Mouse (Mus musculus) neutrophil, adult 5-6 weeks (primary cell): ENCODE measurements around the gene Galntl6. TPM values are rescaled to one million over a fixed set of nuclear protein-coding genes. Genes with fewer than 3 reads are reported as not detected.

ENCODE experiments used
- ATAC-seq: fragments of 151-379, 151-347 bp; 2 replicates; pipeline ENCODE4 v1.8.0; 2017; ENCODE audit warnings: mild to moderate bottlenecking, moderate TSS enrichment; ENCODE audit not compliant: insufficient number of reproducible peaks, poor library complexity, low FRiP score, severe bottlenecking; ENCODE audit errors: extremely low read depth
- total RNA-seq: library from RNA; stranded (forward); fragments of 200-1000 nt; gene quantifications from 2 replicates; pipeline ENCODE4 v1.2.3, GENCODE M21; 2017

Gene Galntl6
- total RNA-seq, 1 experiment from 2014 or later = not detected

DNA sequence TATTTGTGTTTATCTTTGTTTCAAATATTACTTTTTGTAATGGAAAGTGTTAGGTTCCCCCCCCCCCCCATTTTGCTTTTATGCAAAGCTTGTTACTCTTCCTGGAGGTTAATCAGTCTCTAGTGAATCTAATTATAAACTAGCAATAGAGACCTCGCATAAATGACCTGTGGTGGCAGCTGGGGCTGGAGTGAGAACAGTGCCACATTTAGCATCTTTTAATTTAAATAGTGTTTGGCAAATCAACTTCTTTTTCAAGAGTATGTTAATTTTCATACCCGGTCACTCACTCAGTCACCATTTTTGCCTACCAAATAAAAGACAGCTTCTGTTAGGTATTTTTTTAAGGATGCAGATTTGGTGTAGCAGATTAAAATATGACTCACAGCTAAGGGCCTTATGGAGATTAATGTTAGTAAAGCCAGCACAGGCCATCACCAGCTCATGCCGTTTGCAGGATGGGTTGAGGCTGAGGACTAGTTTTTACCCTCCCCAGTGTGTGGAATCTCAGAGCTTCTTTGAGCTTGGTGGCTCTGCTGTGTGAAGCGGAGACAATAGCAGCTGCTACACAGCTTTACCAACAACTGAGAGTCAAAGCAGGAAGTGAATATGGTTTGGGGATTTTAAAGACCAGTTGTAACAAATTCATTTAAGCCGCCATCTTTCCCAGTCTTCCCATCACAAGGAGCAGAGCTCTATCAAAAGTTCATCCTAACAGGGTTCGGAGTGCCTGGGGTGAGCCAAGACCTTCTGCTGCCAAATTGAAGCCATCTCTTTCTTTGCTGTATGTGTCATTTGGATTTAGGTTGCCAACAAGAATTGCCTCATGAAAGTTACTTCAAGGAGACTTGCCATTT lies 990.0 kb downstream of the Galntl6 start:
- no peak for ATAC-seq

GRCm38 (mm10) chr8:57920326-57920903 lies 992.0 kb downstream of the Galntl6 start:
- no peak for ATAC-seq

DNA sequence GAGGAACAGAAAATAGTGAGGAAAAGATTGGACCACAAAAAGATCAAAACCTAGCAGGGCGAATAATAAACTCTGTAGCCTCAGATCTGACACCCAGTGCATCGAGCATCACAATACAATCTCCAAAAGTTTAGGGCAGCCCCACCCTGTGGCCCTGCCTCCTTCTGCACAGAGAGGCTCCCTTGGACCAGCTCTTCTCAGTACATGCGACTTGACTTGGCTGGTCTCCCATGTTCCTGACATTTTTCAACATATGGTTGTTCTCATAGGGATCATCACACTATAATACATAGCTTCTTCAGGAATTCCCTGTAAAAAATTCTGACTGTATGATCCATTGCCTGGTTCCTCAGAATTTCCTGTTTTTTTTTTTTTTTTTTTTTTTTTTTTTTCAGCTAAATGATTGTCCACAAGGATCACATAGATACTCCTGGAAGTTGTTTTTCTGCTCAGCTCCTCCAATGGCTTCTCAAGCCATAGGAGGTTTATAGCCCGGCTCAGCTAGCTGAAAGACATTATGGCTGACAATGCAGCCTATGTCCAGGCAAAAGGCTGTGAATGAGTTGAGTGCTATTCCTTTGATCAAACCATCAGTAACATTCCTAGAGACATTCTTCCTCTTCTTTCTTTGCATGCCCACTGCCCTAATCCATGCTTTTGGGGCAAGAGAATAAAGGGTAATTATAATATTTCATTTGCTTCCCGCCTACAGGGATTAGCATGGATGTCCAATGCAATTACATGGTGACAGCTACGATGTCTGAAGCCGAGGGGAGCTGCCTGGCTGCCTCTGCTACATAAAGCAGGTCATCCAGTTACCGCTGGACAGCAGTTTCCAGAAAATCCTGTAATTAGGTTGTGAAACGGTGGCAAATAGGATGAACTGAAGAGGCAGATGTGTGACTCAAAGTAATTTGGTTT lies 993.5 kb downstream of the Galntl6 start:
- no peak for ATAC-seq

- no peak for ATAC-seq
These were observed 1019.1 kb downstream of the Galntl6 start for GRCm38 (mm10) chr8:57893360-57893759.

DNA sequence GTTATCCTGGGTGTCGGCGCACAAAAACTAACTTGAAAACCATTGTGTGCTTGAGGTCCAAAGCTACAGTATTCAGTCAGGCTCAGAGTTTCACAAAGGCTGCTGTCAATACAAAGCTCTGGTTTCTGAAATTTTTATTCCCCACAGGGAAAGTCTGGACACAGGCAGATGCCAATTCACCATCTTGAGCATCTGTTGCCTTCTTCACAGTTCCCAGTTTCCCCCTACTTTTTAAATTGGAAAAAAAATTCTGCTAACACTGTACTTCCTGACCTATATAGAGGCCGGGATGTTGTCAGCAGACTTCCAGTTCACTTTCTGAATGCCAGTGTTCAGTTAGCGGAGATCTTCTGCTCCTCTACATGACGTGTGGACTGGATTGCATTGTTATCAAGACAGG lies 1020.3 kb downstream of the Galntl6 start:
- no peak for ATAC-seq

DNA sequence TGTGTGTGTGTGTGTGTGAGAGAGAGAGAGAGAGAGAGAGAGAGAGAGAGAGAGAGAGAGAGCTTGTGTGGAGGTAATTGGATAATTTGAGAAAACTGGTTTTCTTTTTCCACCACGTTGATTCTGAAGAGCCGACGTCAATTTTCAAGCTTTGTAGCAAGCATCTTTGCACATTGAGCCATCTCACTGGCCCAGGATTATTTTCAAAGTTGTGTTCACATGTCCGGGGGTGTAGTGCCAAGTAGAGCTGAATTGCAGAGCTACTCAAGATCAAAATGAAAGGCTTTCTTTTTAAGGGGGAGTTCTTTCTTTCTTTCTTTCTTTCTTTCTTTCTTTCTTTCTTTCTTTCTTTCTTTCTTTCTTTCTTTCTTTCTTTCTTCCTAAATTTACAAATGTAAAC lies 1022.3 kb downstream of the Galntl6 start:
- no peak for ATAC-seq

GRCm38 (mm10) chr8:57888831-57889230 lies 1023.6 kb downstream of the Galntl6 start:
- ATAC-seq = no peak

- no peak for ATAC-seq
These were observed 1033.0 kb downstream of the Galntl6 start for GRCm38 (mm10) chr8:57879452-57879851.

DNA sequence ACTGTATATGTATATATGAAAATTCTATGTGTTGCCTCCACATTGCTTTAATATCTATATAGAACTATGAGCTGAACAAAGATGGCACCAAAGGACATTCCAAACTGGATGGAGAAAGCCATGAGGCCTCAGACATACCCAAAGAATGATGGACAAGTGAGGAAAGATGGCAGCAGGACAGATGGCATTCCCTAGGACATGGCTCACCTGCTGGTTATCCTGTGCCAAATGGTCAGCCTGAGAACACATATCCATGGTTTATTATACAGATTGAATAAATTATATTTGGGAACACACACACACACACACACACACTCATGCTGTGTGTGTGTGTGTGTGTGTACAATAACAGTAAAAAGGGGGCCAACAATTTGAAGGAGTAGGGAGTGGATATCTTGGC lies 1063.4 kb downstream of the Galntl6 start:
- ATAC-seq = no peak

GRCm38 (mm10) chr8:57843461-57843860 lies 1069.0 kb downstream of the Galntl6 start:
- no peak for ATAC-seq

GRCm38 (mm10) chr8:57842462-57843391 lies 1069.7 kb downstream of the Galntl6 start:
- ATAC-seq = no peak

DNA sequence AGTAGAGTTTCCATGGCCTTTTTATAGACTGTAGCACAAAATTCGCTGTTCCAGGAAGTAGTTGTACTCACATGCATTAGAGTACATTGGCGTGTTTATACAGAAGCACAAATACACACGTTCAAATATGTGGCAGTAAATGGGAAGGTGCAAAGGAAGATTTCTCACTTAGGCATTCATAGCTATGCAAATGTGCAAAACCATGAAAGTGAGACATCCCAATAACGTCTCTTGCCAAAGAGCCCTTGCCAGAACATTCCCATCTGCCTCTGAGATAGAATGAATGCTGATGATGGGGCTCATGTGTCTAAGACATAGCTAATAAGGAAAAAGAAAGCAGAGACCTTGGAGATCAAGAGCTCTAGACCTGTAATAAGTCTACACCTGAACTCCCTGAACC lies 1071.0 kb downstream of the Galntl6 start:
- no peak for ATAC-seq

GRCm38 (mm10) chr8:57837384-57837783 lies 1075.1 kb downstream of the Galntl6 start:
- ATAC-seq = no peak

- ATAC-seq = no peak
These were observed 1075.5 kb downstream of the Galntl6 start for GRCm38 (mm10) chr8:57836981-57837380.

DNA sequence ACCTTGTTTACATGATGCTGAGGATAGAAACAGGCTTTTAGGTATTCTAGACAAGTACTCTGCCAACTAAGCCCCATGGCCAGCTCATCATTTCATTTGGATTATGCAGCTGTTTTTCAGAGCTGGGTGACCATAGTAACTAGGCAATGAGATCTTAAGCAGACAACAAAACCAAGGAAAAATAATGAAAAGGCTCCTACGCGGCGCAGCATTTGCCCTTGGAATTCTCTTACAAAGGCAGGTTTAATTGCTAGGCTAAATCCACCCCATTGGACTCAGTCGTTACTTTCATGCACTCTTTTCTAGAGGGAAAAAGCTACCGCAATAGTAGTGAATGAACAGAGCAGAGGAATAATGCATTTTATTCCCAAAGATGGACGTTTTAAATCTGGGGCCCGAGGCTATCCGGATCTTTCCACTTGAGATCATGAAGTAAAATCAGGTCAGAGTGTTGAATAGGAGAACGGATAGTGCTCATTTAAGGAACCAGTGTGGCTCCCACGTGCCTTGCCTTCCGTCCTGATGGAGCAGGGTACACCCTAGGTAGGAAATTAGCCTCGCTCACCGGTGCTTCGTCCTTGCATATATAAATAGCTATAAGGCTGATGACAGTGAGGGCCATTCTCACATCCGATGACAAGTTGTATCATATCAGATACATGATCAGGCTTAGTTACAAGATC lies 1076.1 kb downstream of the Galntl6 start:
- no peak for ATAC-seq

GRCm38 (mm10) chr8:57823151-57823550 lies 1089.3 kb downstream of the Galntl6 start:
- ATAC-seq = no peak

GRCm38 (mm10) chr8:57816034-57816433 lies 1096.4 kb downstream of the Galntl6 start:
- ATAC-seq = no peak

- no peak for ATAC-seq
These were observed 1105.4 kb downstream of the Galntl6 start for GRCm38 (mm10) chr8:57807060-57807459.
